Mouse (Mus musculus) forebrain, postnatal 0 days (tissue): ENCODE data around the gene Nkain2. TPM values are rescaled to one million over a fixed set of nuclear protein-coding genes. Genes with fewer than 3 reads are reported as not detected.
"Not testable (repeated sequence)": the region's sequence is repeated elsewhere in the genome, so short reads cannot be mapped to it uniquely, and the experiment has no call there.

Experiments
- ATAC-seq: fragments of 200-750 bp; cut with Nextera tagmentation; 2 replicates; pipeline ENCODE4 v1.8.0; 2017; ENCODE audit warnings: mild to moderate bottlenecking, moderate library complexity
- DNase-seq: peaks from one replicate; pipeline ENCODE4 v3.0.0-alpha.2; 2015
- H3K27ac ChIP-seq: fragments of 300-500 bp; sonication (generic); 2 replicates; pipeline ENCODE4 v1.5.1; 2014; ENCODE audit warnings: low read depth, mild to moderate bottlenecking, antibody characterized with exemption, low read length, moderate library complexity, mixed read lengths
- H3K27me3 ChIP-seq: fragments of 300-500 bp; sonication (generic); 2 replicates; pipeline ENCODE4 v1.6.1; 2014; ENCODE audit warnings: mild to moderate bottlenecking, low read length, mixed read lengths; ENCODE audit not compliant: insufficient read depth
- H3K36me3 ChIP-seq: fragments of 300-500 bp; sonication (generic); 2 replicates; pipeline ENCODE4 v1.6.1; 2014; ENCODE audit warnings: mild to moderate bottlenecking, moderate library complexity; ENCODE audit not compliant: insufficient read depth
- H3K4me1 ChIP-seq: fragments of 300-500 bp; sonication (generic); 2 replicates; pipeline ENCODE4 v1.6.1; 2014; ENCODE audit warnings: antibody characterized with exemption; ENCODE audit not compliant: insufficient read depth
- H3K4me2 ChIP-seq: fragments of 300-500 bp; sonication (generic); 2 replicates; pipeline ENCODE4 v1.6.1; 2014; ENCODE audit warnings: low read depth, mild to moderate bottlenecking, moderate library complexity
- H3K4me3 ChIP-seq: fragments of 300-500 bp; sonication (generic); 2 replicates; pipeline ENCODE4 v1.5.1; 2014; ENCODE audit warnings: low read depth, low read length, mixed read lengths
- H3K9ac ChIP-seq: fragments of 300-500 bp; sonication (generic); 2 replicates; pipeline ENCODE4 v1.6.1; 2014; ENCODE audit warnings: mild to moderate bottlenecking
- H3K9me3 ChIP-seq: fragments of 300-500 bp; sonication (generic); 2 replicates; pipeline ENCODE4 v1.6.1; 2016; ENCODE audit warnings: low read length
- CTCF ChIP-seq: sonication (generic); IDR thresholded peaks from 2 replicates; pipeline ENCODE4 v1.5.1; 2016; ENCODE audit warnings: antibody characterized with exemption, control low read depth, low read depth
- WGBS: fragments of 180-500 bp; shearing (Covaris S2); extraction: QIAGEN DNeasy Blood & Tissue Kit; methylation state at CpG from one replicate; pipeline ENCODE4 v1.1.7; 2014; 5-methylcytosine and 5-hydroxymethylcytosine counted together
- polyA plus RNA-seq: library from polyadenylated mRNA; unstranded; fragments of >200 nt; fragmentation: Nextera tagmentation; extraction: Ambion mirVana; gene quantifications from 2 replicates; pipeline ENCODE4 v1.2.1, GENCODE M21; 2015
- total RNA-seq: library from RNA; depleted of rRNA; stranded (reverse); fragments of >200 nt; gene quantifications from 2 replicates; pipeline ENCODE4 v1.2.3, GENCODE M21; 2014

The Nkain2 gene
- total and polyA plus RNA-seq, 2 experiments from 2014 or later: 24.7 to 90.1 TPM

DNA sequence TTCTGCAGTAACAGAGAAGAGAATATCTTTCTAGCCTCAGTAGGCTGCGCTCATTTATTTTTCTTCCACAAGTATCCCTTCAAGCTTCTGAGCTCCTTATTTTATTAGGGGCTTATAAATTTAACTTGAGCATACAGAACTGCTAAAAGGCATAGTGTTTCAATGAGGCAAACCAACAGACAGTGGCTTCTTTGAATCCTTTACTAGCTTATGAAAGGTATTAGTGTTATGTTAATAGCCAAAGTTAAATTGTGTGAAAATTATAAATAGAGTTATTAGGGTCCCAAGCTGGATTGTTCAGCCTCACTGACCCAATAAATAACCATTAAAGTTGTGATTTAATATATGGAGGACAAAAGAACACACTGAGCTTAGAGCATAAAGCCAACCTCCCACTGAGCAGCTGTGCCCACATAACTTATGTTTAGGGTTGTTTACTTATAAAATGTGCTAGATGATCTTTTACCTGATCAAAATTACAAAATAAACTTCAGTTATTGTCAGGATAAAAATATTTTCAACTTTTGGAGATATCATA is 889.0 kb downstream of the Nkain2 start:
- H3K4me3 ChIP-seq: no peak overlapping the region
- DNase-seq (no peak), ATAC-seq (no peak)
- H3K9me3 ChIP-seq: no peaks in the 10 kb centered on the region
- no peak overlapping the region for H3K4me2 ChIP-seq
- H3K36me3 ChIP-seq: no peaks in the 10 kb centered on the region
- H3K4me1 ChIP-seq: no peaks in the 10 kb centered on the region
- no peak overlapping the region for H3K9ac ChIP-seq
- no peaks in the 10 kb centered on the region for H3K27me3 ChIP-seq
- no peak overlapping the region for H3K27ac ChIP-seq
- 90% methylated on average over 1 of the region's 1 CpGs for WGBS
- no peak for TF ChIP-seq CTCF

DNA sequence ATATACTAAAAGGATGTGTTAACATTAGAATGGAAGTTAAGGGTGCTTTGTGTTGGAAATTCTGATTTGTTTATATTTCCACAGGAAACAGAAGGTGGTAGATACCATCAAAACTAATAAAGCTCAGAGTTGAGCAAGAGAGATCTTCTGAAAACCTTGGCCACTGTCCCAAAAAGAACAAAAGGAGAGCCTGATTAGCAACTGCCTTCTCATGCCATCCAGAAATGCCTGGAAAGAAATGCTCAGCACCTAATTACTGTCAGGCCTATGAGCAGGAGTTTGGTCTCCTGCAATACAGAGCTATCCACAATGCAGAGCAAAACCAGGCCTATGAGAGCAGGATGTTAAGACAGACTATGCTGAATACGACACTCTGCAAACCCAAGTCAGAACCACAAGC is 897.1 kb downstream of the Nkain2 start:
- Histone ChIP-seq H3K27me3 (no peaks in the 10 kb centered on the region), H3K4me2 (no peak overlapping the region), H3K4me1 (no peaks in the 10 kb centered on the region), H3K9ac (no peak overlapping the region), H3K36me3 (no peaks in the 10 kb centered on the region), H3K27ac (no peak overlapping the region), H3K4me3 (no peak overlapping the region), H3K9me3 (no peaks in the 10 kb centered on the region)
- ATAC-seq (no peak), DNase-seq (no peak)
- WGBS: 65% methylated on average over 1 of the region's 1 CpGs
- TF ChIP-seq CTCF: no peak

DNA sequence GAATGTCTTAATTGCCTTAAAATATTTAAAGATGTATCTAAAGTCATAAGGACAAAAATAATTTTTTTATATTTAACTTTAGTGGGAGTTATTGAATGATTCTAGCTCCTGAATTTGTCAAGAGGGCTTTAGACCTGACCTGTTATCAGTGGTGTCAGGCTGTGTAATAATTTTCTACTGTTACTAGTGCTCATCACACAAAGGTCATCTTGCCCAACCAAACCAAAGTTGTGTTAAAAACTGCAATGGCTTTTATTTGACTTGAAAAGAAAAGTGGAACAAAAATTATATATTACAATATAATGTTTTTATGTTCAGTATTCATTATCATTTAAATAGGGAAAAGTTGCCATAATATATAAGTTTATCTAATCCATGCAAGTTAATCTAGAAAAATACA is 911.9 kb downstream of the Nkain2 start:
- no peaks in the 10 kb centered on the region for H3K9me3 ChIP-seq
- H3K4me2 ChIP-seq: no peak overlapping the region
- no peaks in the 10 kb centered on the region for H3K36me3 ChIP-seq
- no peak for ATAC-seq
- H3K27me3 ChIP-seq: no peaks in the 10 kb centered on the region
- DNase-seq: no peak
- H3K27ac ChIP-seq: no peak overlapping the region
- H3K9ac ChIP-seq: no peak overlapping the region
- no peaks in the 10 kb centered on the region for H3K4me1 ChIP-seq
- no peak for TF ChIP-seq CTCF
- no peak overlapping the region for H3K4me3 ChIP-seq

DNA sequence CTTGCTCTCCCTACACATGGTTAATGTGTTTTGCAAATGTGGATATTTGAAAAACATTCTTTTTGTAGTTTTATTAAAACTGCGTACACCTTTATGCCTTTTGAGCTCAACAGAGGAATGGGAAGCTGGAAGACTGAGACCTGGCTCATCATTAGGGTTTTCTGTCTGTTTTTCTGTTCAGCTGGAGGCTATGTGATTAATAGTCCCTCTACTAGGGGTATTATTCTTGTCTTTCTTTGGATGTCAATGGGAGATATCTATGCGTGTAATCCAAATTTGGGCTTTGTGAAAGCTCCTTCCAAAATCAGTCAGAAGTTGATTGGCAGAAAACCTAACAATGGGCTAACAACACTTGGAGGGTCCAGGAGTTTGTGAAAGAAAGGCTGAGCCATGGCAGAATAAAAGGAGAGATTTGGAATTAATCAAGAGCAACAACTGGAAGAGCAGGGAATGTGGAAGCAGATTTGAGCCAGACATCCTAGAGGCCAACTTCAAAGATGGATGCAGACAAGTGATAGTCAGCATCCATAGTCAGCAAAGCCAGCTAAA is 943.0 kb downstream of the Nkain2 start:
- ATAC-seq (no peak), DNase-seq (no peak)
- H3K4me3 ChIP-seq: no peak overlapping the region
- no peak overlapping the region for H3K27ac ChIP-seq
- no peaks in the 10 kb centered on the region for H3K27me3 ChIP-seq
- H3K4me2 ChIP-seq: no peak overlapping the region
- H3K36me3 ChIP-seq: no peaks in the 10 kb centered on the region
- H3K9me3 ChIP-seq: no peaks in the 10 kb centered on the region
- WGBS: 50% methylated on average over 2 of the region's 2 CpGs
- no peak overlapping the region for H3K9ac ChIP-seq
- TF ChIP-seq CTCF: no peak
- no peaks in the 10 kb centered on the region for H3K4me1 ChIP-seq

DNA sequence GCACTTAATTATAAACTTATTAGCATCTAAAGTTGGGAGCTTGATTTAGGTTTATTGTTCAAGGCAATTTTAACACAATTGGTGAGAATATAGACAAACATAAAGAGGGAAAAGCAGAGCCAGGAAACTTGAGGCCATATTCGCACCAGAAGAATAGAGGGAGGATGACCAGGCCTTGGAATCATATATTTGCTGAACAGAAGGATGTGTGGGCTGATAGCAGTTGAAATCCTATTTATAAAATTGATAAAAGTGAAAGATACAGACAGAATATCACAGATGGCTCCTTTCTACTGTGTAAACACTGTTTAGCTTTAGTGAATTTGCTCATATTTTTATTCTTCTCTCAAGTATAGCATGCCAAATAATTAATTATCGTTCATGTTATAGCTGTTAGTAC is 958.3 kb downstream of the Nkain2 start:
- H3K27ac ChIP-seq: 0 out of 2 replicates have a peak overlapping the region, but pooled peaks have one; percentile 17
- no peaks in the 10 kb centered on the region for H3K27me3 ChIP-seq
- H3K36me3 ChIP-seq: no peaks in the 10 kb centered on the region
- DNase-seq (no peak), ATAC-seq (no peak)
- no peak overlapping the region for H3K9ac ChIP-seq
- no peak overlapping the region for H3K4me3 ChIP-seq
- WGBS: 78% methylated on average over 2 of the region's 2 CpGs
- no peaks in the 10 kb centered on the region for H3K9me3 ChIP-seq
- H3K4me2 ChIP-seq: no peak overlapping the region
- TF ChIP-seq CTCF: no peak
- no peaks in the 10 kb centered on the region for H3K4me1 ChIP-seq

DNA sequence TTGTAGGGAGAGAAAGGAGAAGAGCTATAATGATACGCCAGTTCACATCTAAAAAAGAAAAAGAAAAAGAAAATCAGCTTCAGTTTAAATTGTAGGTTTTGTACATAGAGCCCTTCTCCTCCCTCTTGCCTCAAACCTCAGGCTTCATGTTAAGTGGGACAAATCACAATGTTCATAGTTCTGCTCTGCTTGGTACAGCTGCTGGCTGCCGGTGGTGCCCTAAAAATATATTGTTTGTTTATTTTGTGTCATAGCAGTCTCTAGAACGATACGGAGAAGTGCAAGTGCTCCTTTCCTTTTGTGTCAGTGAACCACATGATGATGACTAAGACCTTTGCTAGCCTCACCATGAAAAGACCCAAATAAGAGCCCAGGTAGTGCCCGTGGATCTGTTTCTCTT is 962.6 kb downstream of the Nkain2 start:
- H3K4me3 ChIP-seq: no peak overlapping the region
- H3K36me3 ChIP-seq: no peaks in the 10 kb centered on the region
- TF ChIP-seq CTCF: no peak
- no peaks in the 10 kb centered on the region for H3K27me3 ChIP-seq
- ATAC-seq (no peak), DNase-seq (no peak)
- 81% methylated on average over 5 of the region's 5 CpGs for WGBS
- H3K9me3 ChIP-seq: no peaks in the 10 kb centered on the region
- H3K4me2 ChIP-seq: no peak overlapping the region
- H3K4me1 ChIP-seq: no peaks in the 10 kb centered on the region
- H3K27ac ChIP-seq: no peak overlapping the region
- H3K9ac ChIP-seq: no peak overlapping the region

DNA sequence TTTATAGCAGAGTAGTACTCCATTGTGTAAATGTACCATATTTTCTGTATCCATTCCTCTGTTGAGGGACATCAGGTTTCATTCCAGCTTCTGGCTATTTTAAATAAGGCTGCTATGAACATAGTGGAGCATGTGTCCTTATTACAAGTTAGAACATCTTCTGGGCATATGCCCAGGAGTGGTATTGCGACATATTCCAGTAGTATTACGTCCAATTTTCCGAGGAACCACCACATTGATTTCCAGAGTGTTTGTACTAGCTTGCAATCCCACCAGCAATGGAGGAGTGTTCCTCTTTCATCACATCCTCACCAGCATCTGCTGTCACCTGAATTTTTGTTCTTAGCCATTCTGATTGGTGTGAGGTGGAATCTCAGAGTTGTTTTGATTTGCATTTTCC is 969.4 kb downstream of the Nkain2 start:
- ATAC-seq: not testable (repeated sequence)

More for the DNA sequence above, 969.4 kb downstream of the Nkain2 start:
- not testable (repeated sequence) for H3K36me3 ChIP-seq, H3K4me2 ChIP-seq, H3K9ac ChIP-seq, H3K27ac ChIP-seq, H3K4me3 ChIP-seq, H3K9me3 ChIP-seq, H3K27me3 ChIP-seq, DNase-seq, H3K4me1 ChIP-seq
- 92% methylated on average over 3 of the region's 3 CpGs for WGBS
